Mouse (Mus musculus): ENCODE measurements around the gene Mymx. TPM values are rescaled to one million over a fixed set of nuclear protein-coding genes. Genes with fewer than 3 reads are reported as not detected.

Gene Mymx
- polyA plus RNA-seq, 1 experiment from 2014 or later, result not detected

DNA sequence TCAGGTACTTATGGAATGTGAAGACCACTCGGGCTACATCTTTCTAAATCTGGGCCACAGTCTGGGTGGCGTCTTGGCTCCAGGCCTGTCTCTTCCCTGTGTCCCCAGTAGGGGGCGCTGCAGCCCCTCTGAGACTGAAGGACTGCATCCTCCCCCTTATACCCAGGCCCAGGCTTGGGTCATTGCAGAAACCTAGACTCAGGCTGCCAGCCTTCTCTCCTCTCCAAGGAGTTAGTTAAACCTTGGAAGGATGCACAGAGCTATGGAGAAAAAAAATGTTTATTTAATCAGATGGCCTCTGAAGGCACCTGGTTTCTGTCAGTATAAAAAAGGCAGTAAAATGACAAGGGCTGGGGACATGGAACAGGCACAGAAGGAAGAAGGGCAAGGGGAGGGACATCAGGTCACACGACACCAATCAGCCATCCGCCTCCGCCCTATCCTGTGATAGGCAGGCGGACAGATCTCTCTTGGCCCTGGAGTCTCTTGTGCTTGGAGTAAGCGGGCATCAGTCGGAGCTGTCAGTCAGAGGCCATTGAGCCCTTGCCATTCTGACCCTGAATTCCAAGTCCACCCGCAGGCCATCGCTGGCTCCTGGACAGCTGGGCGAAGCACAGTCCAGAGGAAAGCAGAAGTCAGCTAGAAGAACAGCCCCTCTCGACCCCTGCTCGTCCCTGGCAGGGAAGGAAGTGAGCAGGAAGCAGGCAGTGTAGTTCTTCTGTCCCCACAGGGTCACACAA is 16.8 kb downstream of the Mymx start:
- Histone ChIP-seq H3K4me1 (peaks cover 14% of the 10 kb centered on the region), H3K27ac (peak overlapping the region; percentile 7), H3K4me3 (no peak overlapping the region), H3K9me3 (replicated peaks) (no peaks in the 10 kb centered on the region), H3K27me3 (no peaks in the 10 kb centered on the region), H3K4me2 (peak overlapping the region; percentile 16; the same call in 1 of the 2 replicates), H3K9ac (peak overlapping the region; percentile 45), H3K36me3 (ENCODE audit: poor library complexity, severe bottlenecking) (peaks cover 24% of the 10 kb centered on the region)
- 32% methylated on average over 14 of the region's 14 CpGs for WGBS
- peak; percentile 64 for ATAC-seq

- H3K4me3 ChIP-seq, result no peak overlapping the region
- peak overlapping the region; percentile 16; the same call in 1 of the 2 replicates for H3K4me2 ChIP-seq
- peak overlapping the region; percentile 45 for H3K9ac ChIP-seq
- WGBS, result 38% methylated on average over 12 of the region's 12 CpGs
- no peaks in the 10 kb centered on the region for H3K9me3 ChIP-seq (replicated peaks)
- peak overlapping the region; percentile 7 for H3K27ac ChIP-seq
- H3K4me1 ChIP-seq, result peaks cover 14% of the 10 kb centered on the region
- H3K27me3 ChIP-seq, result no peaks in the 10 kb centered on the region
- peaks cover 16% of the 10 kb centered on the region for H3K36me3 ChIP-seq (ENCODE audit: poor library complexity, severe bottlenecking)
- ATAC-seq, result peak; percentile 46
These were observed 17.6 kb downstream of the Mymx start for GRCm38 (mm10) chr17:45584096-45584896.

DNA sequence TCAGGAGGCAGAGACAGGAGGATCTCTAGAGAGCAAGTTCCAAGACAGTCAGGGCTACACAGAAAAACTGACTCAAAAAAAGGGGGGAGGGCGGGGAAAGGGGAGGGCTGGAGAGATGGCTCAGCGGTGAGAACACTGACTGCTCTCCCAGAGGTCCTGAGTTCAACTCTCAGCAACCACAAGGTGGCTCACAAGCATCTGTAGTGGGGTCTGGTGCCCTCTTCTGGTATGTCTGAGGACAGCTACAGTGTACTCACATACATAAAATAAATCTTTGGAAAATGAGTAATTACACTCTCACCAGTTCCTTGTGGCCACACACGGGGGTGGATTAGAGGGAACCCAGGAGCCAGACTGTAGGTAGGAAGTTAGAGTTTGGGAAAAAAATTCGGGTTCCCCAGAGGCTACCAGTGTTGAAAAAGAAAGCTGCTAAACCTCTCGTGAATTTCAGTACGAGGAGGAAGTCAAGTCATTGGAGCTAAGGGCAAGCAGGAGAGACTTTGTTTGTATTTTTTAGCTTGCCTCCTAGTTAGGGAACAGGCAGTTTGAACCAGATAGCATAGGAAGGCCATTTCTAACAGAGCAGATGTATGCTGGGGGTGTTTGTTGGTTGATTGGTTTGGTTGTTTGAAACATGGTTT is 19.1 kb downstream of the Mymx start:
- Histone ChIP-seq H3K4me3 (no peak overlapping the region), H3K4me1 (peaks cover 14% of the 10 kb centered on the region), H3K9ac (no peak overlapping the region), H3K27me3 (no peaks in the 10 kb centered on the region), H3K36me3 (ENCODE audit: poor library complexity, severe bottlenecking) (peaks cover 15% of the 10 kb centered on the region), H3K9me3 (replicated peaks) (no peaks in the 10 kb centered on the region), H3K4me2 (no peak overlapping the region), H3K27ac (no peak overlapping the region)
- WGBS, result 75% methylated on average over 6 of the region's 6 CpGs
- ATAC-seq, result no peak

DNA sequence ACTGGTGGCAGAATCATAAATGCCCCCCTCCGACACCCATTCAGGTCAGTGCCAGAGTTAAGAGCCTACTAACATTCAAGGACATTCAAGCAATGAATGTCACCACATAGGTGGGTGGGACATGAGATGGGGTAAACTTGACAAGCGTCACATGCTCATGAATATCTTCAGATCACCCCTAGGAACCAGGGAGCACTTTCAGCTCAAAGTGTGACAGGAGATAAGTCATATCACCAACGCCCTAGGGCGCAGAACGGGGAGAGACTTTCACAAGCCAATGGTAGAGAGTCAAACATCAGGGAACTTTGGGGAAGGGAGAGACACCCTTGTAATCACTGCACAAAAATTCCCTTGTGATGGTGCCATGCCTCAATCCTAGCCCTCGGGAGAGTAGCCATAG is 19.7 kb downstream of the Mymx start:
- Histone ChIP-seq H3K27ac (no peak overlapping the region), H3K4me2 (no peak overlapping the region), H3K9ac (no peak overlapping the region), H3K27me3 (no peaks in the 10 kb centered on the region), H3K36me3 (ENCODE audit: poor library complexity, severe bottlenecking) (peaks cover 11% of the 10 kb centered on the region), H3K4me3 (no peak overlapping the region), H3K4me1 (peaks cover 14% of the 10 kb centered on the region), H3K9me3 (replicated peaks) (no peaks in the 10 kb centered on the region)
- WGBS, result 93% methylated on average over 6 of the region's 6 CpGs
- no peak for ATAC-seq

- 14% methylated on average over 2 of the region's 2 CpGs for WGBS
- Histone ChIP-seq H3K36me3 (ENCODE audit: poor library complexity, severe bottlenecking) (peaks cover 5% of the 10 kb centered on the region), H3K9ac (no peak overlapping the region), H3K4me1 (peaks cover 14% of the 10 kb centered on the region), H3K4me2 (no peak overlapping the region), H3K27me3 (no peaks in the 10 kb centered on the region), H3K9me3 (replicated peaks) (no peaks in the 10 kb centered on the region), H3K4me3 (no peak overlapping the region), H3K27ac (no peak overlapping the region)
- peak; percentile 36; the same call in 1 of the 2 replicates for ATAC-seq
These were observed 20.3 kb downstream of the Mymx start for GRCm38 (mm10) chr17:45581567-45581983.

DNA sequence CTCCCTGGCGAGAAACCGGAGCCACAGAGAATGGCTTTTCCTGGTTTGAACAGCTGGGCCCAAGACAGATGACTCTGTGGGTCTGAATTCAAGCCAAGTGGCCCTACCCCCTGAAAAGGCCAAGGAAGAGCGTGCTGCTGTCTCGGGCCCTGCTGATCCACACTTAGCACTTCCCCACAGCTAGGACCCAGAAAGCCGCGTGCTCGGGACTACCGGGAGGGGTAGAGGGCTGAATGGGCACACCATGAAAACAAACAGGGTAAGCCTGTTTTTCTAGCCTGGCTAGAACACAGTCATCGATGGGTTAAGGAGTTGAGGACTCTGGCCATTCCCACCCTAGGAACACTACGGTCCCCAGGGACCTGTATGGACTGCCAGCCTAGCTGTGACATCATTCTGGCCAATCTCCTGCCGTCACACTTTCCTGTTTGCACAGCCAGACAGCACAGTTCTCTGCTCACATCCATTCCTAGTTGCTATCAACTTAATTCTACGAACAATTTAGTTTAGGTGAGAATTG is 20.9 kb downstream of the Mymx start:
- H3K9ac ChIP-seq, result 0 out of 2 replicates have a peak overlapping the region, but pooled peaks have one; percentile 6
- peak overlapping the region; percentile 14; the same call in 1 of the 2 replicates for H3K27ac ChIP-seq
- WGBS, result 50% methylated on average over 12 of the region's 12 CpGs

DNA sequence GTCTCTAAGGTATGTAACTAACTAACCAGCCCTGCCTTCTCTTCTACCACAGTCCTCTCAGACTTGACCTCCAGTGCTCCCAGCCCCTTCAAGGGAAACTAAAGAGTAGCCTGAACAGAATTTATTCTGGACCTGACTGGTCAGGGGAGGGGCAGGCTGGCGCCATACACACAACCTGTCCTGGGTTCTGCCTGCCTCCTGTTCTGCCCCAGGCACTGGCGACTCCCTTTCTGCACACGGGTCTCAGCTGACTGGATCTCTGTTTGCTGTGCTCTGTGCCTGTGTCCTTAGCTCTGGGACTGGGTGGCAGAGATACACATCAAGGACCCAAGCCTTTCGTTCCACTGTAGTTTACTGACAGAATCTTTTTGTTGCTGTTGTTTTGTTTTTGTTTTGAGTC is 22.3 kb downstream of the Mymx start:
- Histone ChIP-seq H3K9me3 (replicated peaks) (no peaks in the 10 kb centered on the region), H3K9ac (no peak overlapping the region), H3K4me3 (no peak overlapping the region), H3K27ac (no peak overlapping the region), H3K36me3 (ENCODE audit: poor library complexity, severe bottlenecking) (no peaks in the 10 kb centered on the region), H3K27me3 (no peaks in the 10 kb centered on the region), H3K4me1 (peaks cover 17% of the 10 kb centered on the region), H3K4me2 (no peak overlapping the region)
- no peak for ATAC-seq
- WGBS, result 88% methylated on average over 4 of the region's 4 CpGs

More for the DNA sequence above, 20.9 kb downstream of the Mymx start:
- H3K4me1 ChIP-seq, result peaks cover 14% of the 10 kb centered on the region
- H3K4me3 ChIP-seq, result no peak overlapping the region
- no peaks in the 10 kb centered on the region for H3K27me3 ChIP-seq
- no peaks in the 10 kb centered on the region for H3K36me3 ChIP-seq (ENCODE audit: poor library complexity, severe bottlenecking)
- no peak for ATAC-seq
- H3K9me3 ChIP-seq (replicated peaks), result no peaks in the 10 kb centered on the region
- no peak overlapping the region for H3K4me2 ChIP-seq

DNA sequence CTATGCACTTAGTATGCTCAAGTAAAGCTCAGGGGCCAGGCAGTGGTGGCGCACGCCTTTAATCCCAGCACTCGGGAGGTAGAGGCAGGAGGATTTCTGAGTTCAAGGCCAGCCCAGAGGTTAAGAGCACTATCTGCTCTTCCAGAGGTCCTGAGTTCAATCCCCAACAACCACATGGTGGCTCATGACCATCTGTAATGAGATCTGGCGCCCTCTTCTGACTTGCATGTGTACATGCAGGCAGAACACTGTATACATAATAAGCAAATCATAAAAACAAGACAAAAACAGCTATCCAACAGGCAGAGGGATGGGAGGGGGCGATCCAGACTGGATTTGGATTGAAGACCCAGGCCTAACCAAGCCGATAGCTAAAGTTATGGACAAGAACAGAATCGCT is 23.1 kb downstream of the Mymx start:
- Histone ChIP-seq H3K4me3 (no peak overlapping the region), H3K4me1 (peaks cover 18% of the 10 kb centered on the region), H3K9me3 (replicated peaks) (no peaks in the 10 kb centered on the region), H3K9ac (no peak overlapping the region), H3K27me3 (no peaks in the 10 kb centered on the region), H3K4me2 (no peak overlapping the region), H3K36me3 (ENCODE audit: poor library complexity, severe bottlenecking) (no peaks in the 10 kb centered on the region), H3K27ac (no peak overlapping the region)
- WGBS, result 73% methylated on average over 7 of the region's 7 CpGs
- no peak for ATAC-seq

DNA sequence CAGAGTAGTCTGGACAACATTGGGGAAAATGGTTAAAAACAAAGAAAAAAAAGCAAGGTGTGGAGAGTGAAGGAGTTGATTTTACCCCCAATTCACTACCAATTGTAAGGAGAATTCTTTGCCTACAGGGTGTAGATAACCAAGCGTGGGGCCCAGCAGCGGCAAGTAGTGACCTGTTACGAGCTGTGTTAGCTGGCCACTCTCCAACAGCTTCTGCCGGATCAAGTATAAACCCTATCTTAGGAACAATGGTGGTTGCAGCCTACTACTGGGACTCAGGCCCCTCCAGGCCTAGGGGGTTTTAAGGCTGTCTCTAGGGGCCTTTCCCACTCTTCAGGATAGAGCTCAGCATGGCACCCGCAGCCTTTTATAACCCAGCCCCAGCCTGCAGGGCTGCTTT is 23.7 kb downstream of the Mymx start:
- Histone ChIP-seq H3K4me3 (no peak overlapping the region), H3K27ac (no peak overlapping the region), H3K36me3 (ENCODE audit: poor library complexity, severe bottlenecking) (no peaks in the 10 kb centered on the region), H3K9me3 (replicated peaks) (no peaks in the 10 kb centered on the region), H3K9ac (no peak overlapping the region), H3K4me1 (peaks cover 18% of the 10 kb centered on the region), H3K27me3 (no peaks in the 10 kb centered on the region), H3K4me2 (no peak overlapping the region)
- 59% methylated on average over 5 of the region's 5 CpGs for WGBS
- ATAC-seq, result no peak

- no peak for ATAC-seq
- WGBS, result 91% methylated on average over 8 of the region's 8 CpGs
- Histone ChIP-seq H3K4me2 (peak overlapping the region; percentile 91), H3K27ac (no peak overlapping the region), H3K27me3 (no peaks in the 10 kb centered on the region), H3K9ac (no peak overlapping the region), H3K9me3 (replicated peaks) (no peaks in the 10 kb centered on the region), H3K4me3 (no peak overlapping the region), H3K36me3 (ENCODE audit: poor library complexity, severe bottlenecking) (peaks cover 14% of the 10 kb centered on the region), H3K4me1 (peaks cover 31% of the 10 kb centered on the region)
These were observed 26.6 kb downstream of the Mymx start for GRCm38 (mm10) chr17:45575123-45575897.

GRCm38 (mm10) chr17:45574129-45574761 is 27.7 kb downstream of the Mymx start:
- peaks cover 41% of the 10 kb centered on the region for H3K4me1 ChIP-seq
- H3K27ac ChIP-seq, result peak overlapping the region; percentile 99
- peak overlapping the region; percentile 99 for H3K4me3 ChIP-seq
- H3K27me3 ChIP-seq, result no peaks in the 10 kb centered on the region
- no peaks in the 10 kb centered on the region for H3K9me3 ChIP-seq (replicated peaks)
- H3K4me2 ChIP-seq, result peak overlapping the region; percentile 91
- peak; percentile 72 for ATAC-seq
- peak overlapping the region; percentile 99 for H3K9ac ChIP-seq
- under 1% methylated on average over 13 of the region's 17 CpGs for WGBS
- H3K36me3 ChIP-seq (ENCODE audit: poor library complexity, severe bottlenecking), result peaks cover 25% of the 10 kb centered on the region
